In the genomic region with DNA sequence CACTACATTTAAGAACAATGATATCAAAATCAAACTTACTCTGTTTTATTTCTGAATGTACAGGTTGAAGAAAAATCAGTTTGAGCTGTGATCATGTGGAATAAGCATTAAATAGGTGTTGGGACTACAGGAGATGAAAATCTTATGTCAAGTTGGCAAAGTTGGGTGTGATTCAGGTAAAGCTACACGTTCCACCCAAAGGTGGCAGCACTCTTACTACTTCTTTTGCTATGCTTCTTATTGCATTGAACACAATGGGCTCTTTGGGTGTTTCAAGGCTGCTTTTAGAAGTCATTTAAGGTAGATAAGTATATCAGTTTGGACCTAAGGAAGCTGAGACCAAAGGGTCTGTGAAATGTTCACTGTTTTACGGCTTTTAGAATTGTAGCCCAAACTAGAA, we compare ENCODE assay signal across 18 mouse cellular contexts. TPM values are rescaled to one million over a fixed set of nuclear protein-coding genes. Genes with fewer than 3 reads are reported as not detected.
A peak's percentile ranks its signal among the peaks of the same experiment; 100 is the strongest.
DNase-seq lines count a peak whose midpoint lies in the region; ATAC-seq and TF ChIP-seq lines count a peak whose summit lies in the region.
"Had no signal": no experiment of that assay in that cellular context is flagged by ENCODE, and none has a peak within 500 bp of the region (broad histone marks: within the 10 kb centered on the region; RNA-seq: fewer than 3 reads in every experiment).

No protein-coding gene starts in this region.

- H3K9me3 ChIP-seq in forebrain, postnatal 0 days (ENCODE audit: low read length) = no peaks in the 10 kb centered on the region
- H3K9me3 ChIP-seq in forebrain, embryonic 13.5 days (replicated peaks) = no peaks in the 10 kb centered on the region
- H3K9me3 ChIP-seq in kidney, postnatal 0 days (replicated peaks; ENCODE audit: low read length) = no peaks in the 10 kb centered on the region
- H3K9me3 ChIP-seq in kidney, embryonic 15.5 days (replicated peaks) = no peaks in the 10 kb centered on the region
- no peaks in the 10 kb centered on the region for H3K9me3 ChIP-seq in lung, postnatal 0 days (ENCODE audit: low read length)
- H3K9me3 ChIP-seq: embryonic facial prominence, embryonic 12.5 days; forebrain, embryonic 10.5 days; G1E; megakaryocyte, embryonic 14.5 days had no signal

- peak; percentile 47 for TF ChIP-seq CTCF in forebrain, postnatal 0 days (IDR thresholded peaks at IDR 0.05; ENCODE audit: low read depth)
- TF ChIP-seq CTCF in kidney, postnatal 0 days (IDR thresholded peaks at IDR 0.05; ENCODE audit: low read depth) = peak; percentile 62
- TF ChIP-seq CTCF in lung, postnatal 0 days (IDR thresholded peaks at IDR 0.05) = peak; percentile 54
- peak; percentile 29; the same call in 1 of the 2 replicates for TF ChIP-seq CTCF in cortical plate, adult 2 months (IDR thresholded peaks at IDR 0.05; ENCODE audit: extremely low read depth, insufficient read depth, low read length)

- H3K27ac ChIP-seq in forebrain, postnatal 0 days (ENCODE audit: low read depth, low read length) = no peak overlapping the region
- H3K27ac ChIP-seq in forebrain, embryonic 13.5 days = no peak overlapping the region
- no peak overlapping the region for H3K27ac ChIP-seq in kidney, postnatal 0 days
- no peak overlapping the region for H3K27ac ChIP-seq in kidney, embryonic 15.5 days
- no peak overlapping the region for H3K27ac ChIP-seq in lung, postnatal 0 days (ENCODE audit: low read length)
- H3K27ac ChIP-seq in cortical plate, adult 2 months (ENCODE audit: insufficient read depth, low read length) = no peak overlapping the region
- H3K27ac ChIP-seq: forebrain, embryonic 10.5 days had no signal

- H3K36me3 ChIP-seq in forebrain, postnatal 0 days (ENCODE audit: insufficient read depth) = no peaks in the 10 kb centered on the region
- H3K36me3 ChIP-seq in forebrain, embryonic 13.5 days (ENCODE audit: poor library complexity, severe bottlenecking) = no peaks in the 10 kb centered on the region
- no peaks in the 10 kb centered on the region for H3K36me3 ChIP-seq in kidney, postnatal 0 days (ENCODE audit: insufficient read depth, low read length)
- no peaks in the 10 kb centered on the region for H3K36me3 ChIP-seq in kidney, embryonic 15.5 days
- no peaks in the 10 kb centered on the region for H3K36me3 ChIP-seq in lung, postnatal 0 days (ENCODE audit: insufficient read depth, low read length)
- H3K36me3 ChIP-seq: embryonic facial prominence, embryonic 12.5 days; forebrain, embryonic 10.5 days; G1E had no signal

- H3K4me1 ChIP-seq in forebrain, postnatal 0 days (ENCODE audit: insufficient read depth) = no peaks in the 10 kb centered on the region
- 0 out of 2 replicates have a peak, but pooled peaks cover 2% of the 10 kb centered on the region for H3K4me1 ChIP-seq in forebrain, embryonic 13.5 days
- H3K4me1 ChIP-seq in kidney, postnatal 0 days (replicated peaks; ENCODE audit: insufficient read depth, low read length) = no peaks in the 10 kb centered on the region
- peaks cover 14% of the 10 kb centered on the region; the same call in 1 of the 2 replicates for H3K4me1 ChIP-seq in kidney, embryonic 15.5 days
- H3K4me1 ChIP-seq in lung, postnatal 0 days (ENCODE audit: insufficient read depth, low read depth, low read length) = 0 out of 2 replicates have a peak, but pooled peaks cover 6% of the 10 kb centered on the region
- no peaks in the 10 kb centered on the region for H3K4me1 ChIP-seq in cortical plate, adult 2 months (ENCODE audit: control insufficient read depth, insufficient read depth, low read length)
- H3K4me1 ChIP-seq: forebrain, embryonic 10.5 days; megakaryocyte, embryonic 14.5 days had no signal

- H3K4me2 ChIP-seq in forebrain, postnatal 0 days (ENCODE audit: low read depth) = no peak overlapping the region
- H3K4me2 ChIP-seq in forebrain, embryonic 13.5 days = no peak overlapping the region
- no peak overlapping the region for H3K4me2 ChIP-seq in kidney, postnatal 0 days (ENCODE audit: low read length)
- H3K4me2 ChIP-seq in kidney, embryonic 15.5 days = no peak overlapping the region
- no peak overlapping the region for H3K4me2 ChIP-seq in lung, postnatal 0 days (replicated peaks; ENCODE audit: low read depth, low read length)
- H3K4me2 ChIP-seq: embryonic facial prominence, embryonic 12.5 days had no signal

- peak; percentile 22 for DNase-seq in forebrain, postnatal 0 days
- DNase-seq in kidney, postnatal 0 days (ENCODE audit: low spot score) = peak; percentile 54
- peak; percentile 25 for DNase-seq in lung, postnatal 0 days (ENCODE audit: low spot score)
- DNase-seq in lung, postnatal 10 days = no peak
- DNase-seq in T-cell, adult 2 months (ENCODE audit: low spot score) = no peak
- DNase-seq: cerebellum, adult 11 months; heart, adult 18-20 months; heart, postnatal 4 days had no signal

- no peak overlapping the region for H3K9ac ChIP-seq in forebrain, postnatal 0 days
- H3K9ac ChIP-seq in forebrain, embryonic 13.5 days = no peak overlapping the region
- no peak overlapping the region for H3K9ac ChIP-seq in kidney, postnatal 0 days (ENCODE audit: low read depth, low read length)
- no peak overlapping the region for H3K9ac ChIP-seq in kidney, embryonic 15.5 days
- H3K9ac ChIP-seq in lung, postnatal 0 days (replicated peaks; ENCODE audit: low read depth) = no peak overlapping the region
- H3K9ac ChIP-seq: embryonic facial prominence, embryonic 12.5 days had no signal

- no peak for TF ChIP-seq POLR2A in cortical plate, adult 2 months (IDR thresholded peaks at IDR 0.05; ENCODE audit: extremely low read depth, insufficient read depth, low read length)

- no peak for TF ChIP-seq EP300 in lung, postnatal 0 days (IDR thresholded peaks at IDR 0.05)

- no peak overlapping the region for H3K4me3 ChIP-seq in forebrain, postnatal 0 days (ENCODE audit: low read depth, low read length)
- no peak overlapping the region for H3K4me3 ChIP-seq in forebrain, embryonic 13.5 days
- H3K4me3 ChIP-seq in kidney, postnatal 0 days (replicated peaks; ENCODE audit: low read depth, low read length) = no peak overlapping the region
- H3K4me3 ChIP-seq in kidney, embryonic 15.5 days (replicated peaks) = no peak overlapping the region
- no peak overlapping the region for H3K4me3 ChIP-seq in lung, postnatal 0 days (ENCODE audit: low read depth, low read length)
- no peak overlapping the region for H3K4me3 ChIP-seq in cortical plate, adult 2 months (ENCODE audit: insufficient read depth, low read length)
- H3K4me3 ChIP-seq: embryonic facial prominence, embryonic 12.5 days; forebrain, embryonic 10.5 days; megakaryocyte, embryonic 14.5 days had no signal

- no peak for ATAC-seq in forebrain, postnatal 0 days
- no peak for ATAC-seq in forebrain, embryonic 13.5 days
- no peak for ATAC-seq in kidney, postnatal 0 days (replicated peaks; ENCODE audit: low FRiP score, low read depth)
- no peak for ATAC-seq in kidney, embryonic 15.5 days (replicated peaks; ENCODE audit: low FRiP score)
- ATAC-seq in lung, postnatal 0 days = no peak
- ATAC-seq: inflammation-experienced regulatory T-cells, adult 6 months had no signal

- H3K27me3 ChIP-seq in forebrain, postnatal 0 days (ENCODE audit: insufficient read depth, low read length) = no peaks in the 10 kb centered on the region; the same call in 1 of the 2 replicates
- no peaks in the 10 kb centered on the region for H3K27me3 ChIP-seq in forebrain, embryonic 13.5 days
- no peaks in the 10 kb centered on the region for H3K27me3 ChIP-seq in kidney, postnatal 0 days (ENCODE audit: insufficient read depth, low read length)
- H3K27me3 ChIP-seq in kidney, embryonic 15.5 days = no peaks in the 10 kb centered on the region
- H3K27me3 ChIP-seq in lung, postnatal 0 days (replicated peaks; ENCODE audit: insufficient read depth, low read length) = no peaks in the 10 kb centered on the region
- H3K27me3 ChIP-seq: embryonic facial prominence, embryonic 12.5 days; megakaryocyte, embryonic 14.5 days had no signal

- 56% methylated on average over 2 of the region's 2 CpGs for WGBS in forebrain, postnatal 0 days
- WGBS in forebrain, embryonic 13.5 days = 64% methylated on average over 2 of the region's 2 CpGs
- 45% methylated on average over 2 of the region's 2 CpGs for WGBS in kidney, postnatal 0 days
- WGBS in kidney, embryonic 15.5 days = 59% methylated on average over 2 of the region's 2 CpGs
- WGBS in lung, postnatal 0 days = 49% methylated on average over 2 of the region's 2 CpGs

RNA-seq across cellular contexts. Expression of a gene that starts 36.3 kb away (rescaled TPM):
- 9.1 and 15.1 TPM in 2 replicates for total RNA-seq in forebrain, postnatal 0 days (2014; rRNA removed)
- polyA plus RNA-seq in forebrain, postnatal 0 days (2015; fragmentation: Nextera tagmentation; extraction: Ambion mirVana) = 6.7 and 11.2 TPM in 2 replicates
- polyA plus RNA-seq in forebrain, embryonic 13.5 days (2015; fragmentation: Nextera tagmentation; extraction: Ambion mirVana) = 5.2 and 5.4 TPM in 2 replicates
- polyA plus RNA-seq in kidney, postnatal 0 days (2015; fragmentation: Nextera tagmentation; extraction: Ambion mirVana) = 17.3 and 17.4 TPM in 2 replicates
- 24.0 and 27.8 TPM in 2 replicates for polyA plus RNA-seq in kidney, embryonic 15.5 days (2015; fragmentation: Nextera tagmentation; extraction: Ambion mirVana)
- polyA plus RNA-seq in lung, postnatal 0 days (2015; fragmentation: Nextera tagmentation; extraction: Ambion mirVana) = 26.3 and 29.9 TPM in 2 replicates
- 5.0 and 6.4 TPM in 2 replicates for polyA plus RNA-seq in cortical plate, adult 2 months (2012; rRNA removed)
- total RNA-seq: neutrophil, adult 5-6 weeks had no signal
- polyA plus RNA-seq: C2C12; G1E; inflammation-experienced regulatory T-cells, adult 6 months had no signal

Comparison
In these comparisons a context has a peak if more than half of its experiments do, and no peak if none do; other contexts are left out.
1. DNase-seq: peak in forebrain, postnatal 0 days (single experiment), kidney, postnatal 0 days (single experiment) and lung, postnatal 0 days (single experiment); none in lung, postnatal 10 days (single experiment) and T-cell, adult 2 months (single experiment).
2. Peak in every context shown above with its lines, with median percentiles within 50 percentile points of each other: CTCF ChIP-seq.